Mouse (Mus musculus): ENCODE measurements at regions not wholly inside any gene's neighbourhood (a gene's known extent, or its start where the extent isn't known, plus 50 kb on each side); places are given as distances from the start of the nearest gene placed in this dataset.

DNA sequence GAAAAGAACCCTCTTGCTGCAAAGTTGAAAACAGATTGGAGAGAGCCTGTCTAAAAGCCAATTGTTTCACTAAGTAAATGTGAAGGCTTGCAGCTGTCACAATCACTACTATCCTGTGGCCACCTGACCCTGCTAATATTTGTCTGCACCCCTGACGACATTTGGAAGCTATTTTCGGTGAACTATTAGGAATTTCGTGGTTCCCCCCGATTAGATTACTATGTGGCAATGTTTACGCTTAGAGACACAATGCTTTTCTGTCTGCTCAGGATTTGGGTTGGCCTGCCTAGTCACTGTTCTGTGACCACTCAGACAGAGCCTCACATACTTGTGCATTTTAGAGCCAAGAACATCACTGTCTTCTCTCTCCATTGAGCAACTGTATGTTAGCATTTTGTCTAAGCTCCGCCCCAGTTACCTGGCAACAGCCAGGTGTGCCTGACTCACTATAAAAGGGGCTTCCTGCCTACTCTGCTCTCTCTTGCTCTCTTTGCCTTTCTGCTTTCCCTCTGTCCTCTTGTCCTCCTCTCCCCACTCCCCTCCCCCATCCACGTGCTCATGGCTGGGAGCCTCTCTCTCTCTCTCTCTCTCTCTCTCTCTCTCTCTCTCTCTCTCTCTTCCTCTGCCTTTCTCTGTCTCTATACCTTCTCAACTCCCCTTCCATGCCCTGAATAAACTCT is 59.6 kb upstream of the Efna5 start:
- whole genome bisulfite sequencing = 18% methylated on average over 7 of the region's 7 CpGs
- H3K36me3 ChIP-seq (ENCODE audit: control insufficient read depth, insufficient read depth, low read length) = no peaks in the 10 kb centered on the region
- no peaks in the 10 kb centered on the region for H3K27me3 ChIP-seq (ENCODE audit: control insufficient read depth, insufficient read depth, low read length)
- H3K27ac ChIP-seq (ENCODE audit: low read depth, low read length) = no peak overlapping the region
- H3K9me3 ChIP-seq (ENCODE audit: control insufficient read depth, low read length) = no peaks in the 10 kb centered on the region
- no peak overlapping the region for H3K9ac ChIP-seq (ENCODE audit: low read depth, low read length)
- H3K4me2 ChIP-seq (replicated peaks; ENCODE audit: low read depth, low read length) = no peak overlapping the region
- H3K4me3 ChIP-seq (ENCODE audit: low read depth, low read length) = no peak overlapping the region
- DNase-seq (ENCODE audit: low spot score) = no peak
- no peaks in the 10 kb centered on the region; the same call in 1 of the 2 replicates for H3K4me1 ChIP-seq (replicated peaks; ENCODE audit: control insufficient read depth, insufficient read depth, low read length)
- ATAC-seq (ENCODE audit: low FRiP score) = 0 out of 2 replicates have a peak, but pooled peaks have one; percentile 10

- no peak overlapping the region for H3K9ac ChIP-seq (ENCODE audit: low read depth, low read length)
- no peak overlapping the region for H3K27ac ChIP-seq (ENCODE audit: low read depth, low read length)
- H3K36me3 ChIP-seq (ENCODE audit: control insufficient read depth, insufficient read depth, low read length) = no peaks in the 10 kb centered on the region
- DNase-seq (ENCODE audit: low spot score) = peak; percentile 27
- H3K27me3 ChIP-seq (ENCODE audit: control insufficient read depth, insufficient read depth, low read length) = no peaks in the 10 kb centered on the region
- 13% methylated on average over 18 of the region's 18 CpGs for WGBS
- ATAC-seq (ENCODE audit: low FRiP score) = peak; percentile 30; the same call in 1 of the 2 replicates
- no peak overlapping the region for H3K4me3 ChIP-seq (ENCODE audit: low read depth, low read length)
- no peak overlapping the region; the same call in 1 of the 2 replicates for H3K4me2 ChIP-seq (replicated peaks; ENCODE audit: low read depth, low read length)
- no peaks in the 10 kb centered on the region for H3K9me3 ChIP-seq (ENCODE audit: control insufficient read depth, low read length)
- H3K4me1 ChIP-seq (replicated peaks; ENCODE audit: control insufficient read depth, insufficient read depth, low read length) = no peaks in the 10 kb centered on the region; the same call in 1 of the 2 replicates
Observed at GRCm38 (mm10) chr17:62939930-62940572, 58.9 kb upstream of the Efna5 start.

- H3K4me2 ChIP-seq (replicated peaks; ENCODE audit: low read depth, low read length) = no peak overlapping the region
- ATAC-seq (ENCODE audit: low FRiP score) = no peak
- DNase-seq (ENCODE audit: low spot score) = no peak
Observed at GRCm38 (mm10) chr17:62939171-62939570, 58.1 kb upstream of the Efna5 start.

More at GRCm38 (mm10) chr17:62939171-62939570, 58.1 kb upstream of the Efna5 start:
- Histone ChIP-seq H3K27me3 (ENCODE audit: control insufficient read depth, insufficient read depth, low read length) (no peaks in the 10 kb centered on the region), H3K36me3 (ENCODE audit: control insufficient read depth, insufficient read depth, low read length) (no peaks in the 10 kb centered on the region), H3K4me1 (replicated peaks; ENCODE audit: control insufficient read depth, insufficient read depth, low read length) (no peaks in the 10 kb centered on the region; the same call in 1 of the 2 replicates), H3K9ac (ENCODE audit: low read depth, low read length) (no peak overlapping the region), H3K27ac (ENCODE audit: low read depth, low read length) (no peak overlapping the region), H3K4me3 (ENCODE audit: low read depth, low read length) (no peak overlapping the region), H3K9me3 (ENCODE audit: control insufficient read depth, low read length) (no peaks in the 10 kb centered on the region)
- WGBS = 78% methylated on average over 4 of the region's 4 CpGs
